Mouse (Mus musculus): ENCODE data around the gene Ppp1r3c. TPM values are rescaled to one million over a fixed set of nuclear protein-coding genes. Genes with fewer than 3 reads are reported as not detected.

Ppp1r3c gene
- polyA plus RNA-seq, 1 experiment from 2014 or later: 3.5 TPM

- no peak for ATAC-seq (ENCODE audit: low FRiP score, low read depth)
- no peak overlapping the region for H3K4me2 ChIP-seq (replicated peaks)
- no peaks in the 10 kb centered on the region for H3K9me3 ChIP-seq
- no peaks in the 10 kb centered on the region for H3K27me3 ChIP-seq (replicated peaks)
- H3K4me1 ChIP-seq: no peaks in the 10 kb centered on the region
- 85% methylated on average over 2 of the region's 2 CpGs for WGBS
- no peak overlapping the region for H3K9ac ChIP-seq
- H3K36me3 ChIP-seq: no peaks in the 10 kb centered on the region
- H3K27ac ChIP-seq: no peak overlapping the region
- H3K4me3 ChIP-seq: no peak overlapping the region
Measured at GRCm38 (mm10) chr19:36691245-36691644, 45.2 kb downstream of the Ppp1r3c start.

GRCm38 (mm10) chr19:36689205-36689604 is 47.2 kb downstream of the Ppp1r3c start:
- no peak for ATAC-seq (ENCODE audit: low FRiP score, low read depth)
- WGBS: 59% methylated on average over 5 of the region's 5 CpGs

DNA sequence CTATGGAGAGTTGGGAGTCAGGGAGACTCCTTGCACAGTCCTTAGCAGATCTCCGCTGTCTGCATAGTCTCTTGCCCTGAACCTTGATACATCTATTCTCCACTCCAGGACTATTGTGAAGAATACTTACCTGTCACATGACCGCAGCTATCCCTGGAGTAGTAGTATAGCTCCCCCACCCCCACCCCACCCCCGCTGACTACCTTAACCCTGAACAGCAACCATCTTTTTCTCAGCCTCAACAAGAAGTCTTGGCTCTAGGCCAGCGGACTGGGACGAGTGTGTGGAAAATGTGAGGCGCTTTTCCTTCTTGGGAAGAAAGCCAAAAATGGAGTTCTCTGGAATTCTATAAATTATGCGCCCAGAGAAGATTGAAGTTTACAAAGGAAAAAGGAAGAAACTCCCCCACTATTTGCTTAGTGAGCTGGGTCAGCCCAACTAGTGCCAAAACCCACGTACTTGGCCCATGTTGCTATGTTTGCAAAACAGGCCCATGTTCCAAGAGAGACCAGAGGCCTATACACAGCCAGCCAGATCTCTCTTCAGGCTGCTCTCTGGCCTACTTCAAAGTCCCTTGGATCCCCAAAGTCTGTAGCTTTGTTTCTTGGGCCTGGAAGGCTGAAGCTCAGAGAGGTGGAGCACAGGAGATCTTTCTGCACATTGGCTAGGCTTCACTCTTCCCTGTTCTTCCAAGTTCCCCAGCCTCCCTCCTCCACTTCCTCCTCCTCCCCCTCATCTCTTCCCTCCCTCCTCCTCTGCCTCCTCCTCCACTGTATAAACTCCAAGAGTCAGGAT is 48.4 kb downstream of the Ppp1r3c start:
- H3K9ac ChIP-seq: no peak overlapping the region
- H3K27ac ChIP-seq: no peak overlapping the region
- no peak overlapping the region for H3K4me2 ChIP-seq (replicated peaks)
- ATAC-seq (ENCODE audit: low FRiP score, low read depth): 0 out of 2 replicates have a peak, but pooled peaks have one; percentile 54
- H3K4me3 ChIP-seq: no peak overlapping the region
- H3K4me1 ChIP-seq: no peaks in the 10 kb centered on the region
- H3K36me3 ChIP-seq: no peaks in the 10 kb centered on the region
- H3K9me3 ChIP-seq: no peaks in the 10 kb centered on the region
- WGBS: 78% methylated on average over 8 of the region's 8 CpGs
- H3K27me3 ChIP-seq (replicated peaks): no peaks in the 10 kb centered on the region

More at GRCm38 (mm10) chr19:36689205-36689604, 47.2 kb downstream of the Ppp1r3c start:
- Histone ChIP-seq H3K4me1 (no peaks in the 10 kb centered on the region), H3K36me3 (no peaks in the 10 kb centered on the region), H3K27me3 (replicated peaks) (no peaks in the 10 kb centered on the region), H3K9ac (no peak overlapping the region), H3K9me3 (no peaks in the 10 kb centered on the region), H3K27ac (no peak overlapping the region), H3K4me3 (no peak overlapping the region), H3K4me2 (replicated peaks) (no peak overlapping the region)

- WGBS: 85% methylated on average over 9 of the region's 9 CpGs
- Histone ChIP-seq H3K27me3 (replicated peaks) (no peaks in the 10 kb centered on the region), H3K4me3 (no peak overlapping the region), H3K9me3 (no peaks in the 10 kb centered on the region), H3K36me3 (no peaks in the 10 kb centered on the region), H3K4me1 (no peaks in the 10 kb centered on the region), H3K27ac (no peak overlapping the region), H3K9ac (no peak overlapping the region), H3K4me2 (replicated peaks) (no peak overlapping the region)
- ATAC-seq (ENCODE audit: low FRiP score, low read depth): no peak
Measured at GRCm38 (mm10) chr19:36687044-36687443, 49.4 kb downstream of the Ppp1r3c start.

DNA sequence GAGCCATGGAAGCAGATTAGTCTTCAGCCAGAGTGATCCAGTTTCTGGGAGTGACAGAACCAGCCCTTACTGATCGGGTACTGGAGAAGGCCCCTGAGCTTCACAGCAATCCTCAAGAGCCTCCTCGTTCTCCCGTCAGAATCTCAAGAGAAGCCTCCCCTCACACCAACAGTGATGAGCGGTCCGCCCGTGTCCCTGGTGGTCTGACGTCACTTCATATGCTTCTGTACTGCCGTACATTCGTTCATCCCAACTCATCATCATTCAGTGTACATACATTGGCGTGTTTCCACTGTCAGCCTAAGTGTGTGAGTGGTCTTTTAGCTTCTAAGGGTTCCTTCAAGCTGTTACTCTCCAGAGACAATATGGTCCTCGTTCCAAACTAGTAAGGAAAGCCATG is 50.4 kb downstream of the Ppp1r3c start:
- Histone ChIP-seq H3K4me3 (no peak overlapping the region), H3K9ac (no peak overlapping the region), H3K9me3 (no peaks in the 10 kb centered on the region), H3K4me2 (replicated peaks) (no peak overlapping the region), H3K36me3 (no peaks in the 10 kb centered on the region), H3K4me1 (no peaks in the 10 kb centered on the region), H3K27me3 (replicated peaks) (no peaks in the 10 kb centered on the region), H3K27ac (no peak overlapping the region)
- WGBS: 92% methylated on average over 11 of the region's 11 CpGs
- ATAC-seq (ENCODE audit: low FRiP score, low read depth): no peak

DNA sequence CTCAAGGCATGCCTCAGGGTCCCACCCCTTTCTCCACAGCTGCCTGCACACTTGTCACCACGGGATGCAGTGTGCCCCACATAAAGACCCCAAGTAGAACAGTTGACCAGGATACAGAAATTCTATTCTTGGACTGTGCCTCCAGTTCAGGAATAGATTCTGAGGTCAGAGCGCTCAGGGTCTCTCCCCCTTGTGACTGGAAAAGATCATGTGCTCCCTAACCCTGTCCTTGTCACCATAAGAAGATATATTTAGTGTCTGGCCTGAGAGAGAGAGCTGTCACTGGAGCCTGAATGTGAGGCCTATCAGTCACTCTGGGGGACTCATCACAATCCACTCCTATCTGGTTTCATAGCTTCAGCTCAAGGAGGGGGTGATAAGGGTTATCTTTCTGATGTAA is 53.9 kb downstream of the Ppp1r3c start:
- ATAC-seq (ENCODE audit: low FRiP score, low read depth): no peak
- no peak overlapping the region for H3K4me2 ChIP-seq (replicated peaks)
- 81% methylated on average over 2 of the region's 2 CpGs for WGBS
- no peaks in the 10 kb centered on the region for H3K36me3 ChIP-seq
- no peaks in the 10 kb centered on the region for H3K9me3 ChIP-seq
- no peaks in the 10 kb centered on the region for H3K27me3 ChIP-seq (replicated peaks)
- H3K9ac ChIP-seq: no peak overlapping the region
- no peak overlapping the region for H3K27ac ChIP-seq
- H3K4me1 ChIP-seq: peaks cover 17% of the 10 kb centered on the region
- no peak overlapping the region for H3K4me3 ChIP-seq

Other genes with a start within 250 kb of the Ppp1r3c start
- 7.1 TPM in 2 replicates for gene Hectd2, start 182.0 kb downstream of the Ppp1r3c start, polyA plus RNA-seq (2016; fragmentation: Nextera tagmentation; extraction: Ambion mirVana)
- gene Tnks2, start 97.6 kb upstream of the Ppp1r3c start, polyA plus RNA-seq (2016; fragmentation: Nextera tagmentation; extraction: Ambion mirVana): 81.8 and 85.3 TPM in 2 replicates
- 99.2 and 108 TPM in 2 replicates for gene Fgfbp3, start 183.0 kb upstream of the Ppp1r3c start, polyA plus RNA-seq (2016; fragmentation: Nextera tagmentation; extraction: Ambion mirVana)
- 15.7 and 17.3 TPM in 2 replicates for gene Btaf1, start 189.4 kb upstream of the Ppp1r3c start, polyA plus RNA-seq (2016; fragmentation: Nextera tagmentation; extraction: Ambion mirVana)

Data from neural tube, embryonic 12.5 days (tissue).